In genomic region chr4:43431690-43432089, GRCm38 (mm10) we compare ENCODE assay signal across 8 mouse cellular contexts. TPM values are rescaled to one million over a fixed set of nuclear protein-coding genes. Genes with fewer than 3 reads are reported as not detected.
DNase-seq lines count a peak whose midpoint lies in the region; ATAC-seq lines count a peak whose summit lies in the region.

No protein-coding gene starts in this region.

- peak; percentile 87 to 92 for DNase-seq in heart, adult 18-20 months
- DNase-seq in heart, postnatal 25 days (ENCODE audit: low spot score): no peak
- peak; percentile 89 to 95 for DNase-seq in cerebellum, postnatal 14 days
- peak; percentile 68 to 74 for DNase-seq in gastrocnemius, adult 8-10 months (ENCODE audit: low spot score in 2 of 2)
- peak; percentile 86 to 91 for DNase-seq in left cerebral cortex, postnatal 14 days (ENCODE audit: low spot score in 2 of 2)
- peak; percentile 96 for DNase-seq in midbrain, embryonic 11.5 days (ENCODE audit: low spot score, missing footprints)
- peak; percentile 52 for DNase-seq in spleen, adult 12 weeks (ENCODE audit: low spot score)

- peaks cover under 1% of the 10 kb centered on the region; the same call in 1 of the 2 replicates for H3K36me3 ChIP-seq in intestine, embryonic 15.5 days
- no peaks in the 10 kb centered on the region for H3K36me3 ChIP-seq in midbrain, embryonic 11.5 days (ENCODE audit: control insufficient read depth, insufficient read depth, low read length)

- peaks cover 8% of the 10 kb centered on the region for H3K4me1 ChIP-seq in intestine, embryonic 15.5 days (replicated peaks)
- peaks cover 7% of the 10 kb centered on the region; the same call in 1 of the 2 replicates for H3K4me1 ChIP-seq in midbrain, embryonic 11.5 days (ENCODE audit: control insufficient read depth, insufficient read depth, low read length)

- peak; percentile 56; the same call in 1 of the 2 replicates for ATAC-seq in intestine, embryonic 15.5 days
- peak; percentile 60 for ATAC-seq in midbrain, embryonic 11.5 days (ENCODE audit: low FRiP score)

- no peaks in the 10 kb centered on the region for H3K9me3 ChIP-seq in intestine, embryonic 15.5 days
- no peaks in the 10 kb centered on the region for H3K9me3 ChIP-seq in midbrain, embryonic 11.5 days (ENCODE audit: control insufficient read depth, low read length)

- no peak overlapping the region for H3K4me3 ChIP-seq in intestine, embryonic 15.5 days (replicated peaks)
- no peak overlapping the region for H3K4me3 ChIP-seq in midbrain, embryonic 11.5 days (ENCODE audit: low read depth, low read length)

- intact Hi-C loops in heart, postnatal 25 days (cut with DNase I): no loop called here
- intact Hi-C loops in left cerebral cortex, postnatal 14 days (cut with DNase I): no loop called here

- H3K4me2 ChIP-seq in intestine, embryonic 15.5 days (replicated peaks): no peak overlapping the region
- no peak overlapping the region for H3K4me2 ChIP-seq in midbrain, embryonic 11.5 days

- 5% methylated on average over 4 of the region's 4 CpGs for WGBS in intestine, embryonic 15.5 days
- WGBS in midbrain, embryonic 11.5 days: 13% methylated on average over 4 of the region's 4 CpGs

- H3K27ac ChIP-seq in intestine, embryonic 15.5 days: peak overlapping the region; percentile 51; the same call in 1 of the 2 replicates
- peak overlapping the region; percentile 65 for H3K27ac ChIP-seq in midbrain, embryonic 11.5 days (ENCODE audit: low read depth, low read length)

- H3K9ac ChIP-seq in intestine, embryonic 15.5 days: no peak overlapping the region
- peak overlapping the region; percentile 33; the same call in 1 of the 2 replicates for H3K9ac ChIP-seq in midbrain, embryonic 11.5 days (ENCODE audit: low read length)

- H3K27me3 ChIP-seq in intestine, embryonic 15.5 days (replicated peaks): peaks cover 13% of the 10 kb centered on the region; the same call in 1 of the 2 replicates
- H3K27me3 ChIP-seq in midbrain, embryonic 11.5 days (ENCODE audit: control insufficient read depth, insufficient read depth, low read length): peaks cover 21% of the 10 kb centered on the region

RNA-seq across cellular contexts. Expression of gene Fam166b, which starts 2.8 kb away (rescaled TPM):
- total RNA-seq in heart, adult 18-20 months (2021): under 1 TPM in 1 of 2 experiments, not detected in 1; 0.26 TPM
- not detected for total RNA-seq in heart, postnatal 25 days (2021)
- total RNA-seq in gastrocnemius, adult 8-10 months (2022): not detected
- 0.28 TPM in 1 of 2 replicates, not detected in the other for polyA plus RNA-seq in intestine, embryonic 15.5 days (2015; fragmentation: Nextera tagmentation; extraction: Ambion mirVana)
- under 1 TPM; 0.33 to 0.74 TPM for total RNA-seq in left cerebral cortex, postnatal 14 days (2021)
- polyA plus RNA-seq in midbrain, embryonic 11.5 days (2014; fragmentation: Nextera tagmentation; extraction: Ambion mirVana): 0.54 and 0.59 TPM in 2 replicates

RNA-seq across cellular contexts. Expression of gene Tesk1, which starts 10.0 kb away (rescaled TPM):
- total RNA-seq in heart, adult 18-20 months (2021): 10 to 100 TPM; 30.8 to 32.7 TPM
- 10 to 100 TPM; 33.1 to 34.4 TPM for total RNA-seq in heart, postnatal 25 days (2021)
- 10 to 100 TPM; 53.4 to 69.3 (median 59.4) TPM for total RNA-seq in gastrocnemius, adult 8-10 months (2022)
- 6.8 and 7.9 TPM in 2 replicates for polyA plus RNA-seq in intestine, embryonic 15.5 days (2015; fragmentation: Nextera tagmentation; extraction: Ambion mirVana)
- total RNA-seq in left cerebral cortex, postnatal 14 days (2021): 10 to 100 TPM; 63.7 to 69.4 TPM
- polyA plus RNA-seq in midbrain, embryonic 11.5 days (2014; fragmentation: Nextera tagmentation; extraction: Ambion mirVana): 7.2 and 7.3 TPM in 2 replicates

RNA-seq across cellular contexts. Expression of gene Cd72, which starts 22.7 kb away (rescaled TPM):
- 1 to 10 TPM in 1 of 2 experiments, under 1 TPM in 1; 0.82 to 4.7 TPM for total RNA-seq in heart, adult 18-20 months (2021)
- total RNA-seq in heart, postnatal 25 days (2021): under 1 TPM; 0.81 to 0.87 TPM
- total RNA-seq in gastrocnemius, adult 8-10 months (2022): not detected
- 2.7 and 2.9 TPM in 2 replicates for polyA plus RNA-seq in intestine, embryonic 15.5 days (2015; fragmentation: Nextera tagmentation; extraction: Ambion mirVana)
- under 1 TPM in 1 of 2 experiments, not detected in 1; 0.36 TPM for total RNA-seq in left cerebral cortex, postnatal 14 days (2021)
- polyA plus RNA-seq in midbrain, embryonic 11.5 days (2014; fragmentation: Nextera tagmentation; extraction: Ambion mirVana): 2.9 and 3.4 TPM in 2 replicates

RNA-seq across cellular contexts. Expression of gene Rusc2, which starts 49.9 kb away (rescaled TPM):
- total RNA-seq in heart, adult 18-20 months (2021): 10 to 100 TPM; 50.5 to 53.9 TPM
- total RNA-seq in heart, postnatal 25 days (2021): 10 to 100 TPM; 35.3 to 49.1 TPM
- total RNA-seq in gastrocnemius, adult 8-10 months (2022): 10 to 100 TPM; 21.5 to 25.4 (median 23.3) TPM
- polyA plus RNA-seq in intestine, embryonic 15.5 days (2015; fragmentation: Nextera tagmentation; extraction: Ambion mirVana): 13.1 and 14.0 TPM in 2 replicates
- total RNA-seq in left cerebral cortex, postnatal 14 days (2021): 100 to 1,000 TPM; 128 to 142 TPM
- polyA plus RNA-seq in midbrain, embryonic 11.5 days (2014; fragmentation: Nextera tagmentation; extraction: Ambion mirVana): 13.7 TPM in 2 replicates

RNA-seq across cellular contexts. Expression of gene Sit1, which starts 51.8 kb away (rescaled TPM):
- 1 to 10 TPM in 1 of 2 experiments, not detected in 1; 1.1 TPM for total RNA-seq in heart, adult 18-20 months (2021)
- total RNA-seq in heart, postnatal 25 days (2021): not detected
- total RNA-seq in gastrocnemius, adult 8-10 months (2022): not detected
- not detected in 2 replicates for polyA plus RNA-seq in intestine, embryonic 15.5 days (2015; fragmentation: Nextera tagmentation; extraction: Ambion mirVana)
- total RNA-seq in left cerebral cortex, postnatal 14 days (2021): not detected
- polyA plus RNA-seq in midbrain, embryonic 11.5 days (2014; fragmentation: Nextera tagmentation; extraction: Ambion mirVana): not detected in 2 replicates
